Mouse (Mus musculus) lung, postnatal 0 days (tissue): Measurements from ENCODE around the gene Cd300lg. TPM values are rescaled to one million over a fixed set of nuclear protein-coding genes. Genes with fewer than 3 reads are reported as not detected.

Experiments used
- ATAC-seq: fragments of 200-750 bp; cut with Nextera tagmentation; 2 replicates; pipeline ENCODE4 v1.8.0; 2017; ENCODE audit warnings: moderate library complexity
- DNase-seq: peaks from one replicate; pipeline ENCODE4 v3.0.0-alpha.2; 2016; ENCODE audit warnings: low spot score
- H3K27ac ChIP-seq: fragments of 300-500 bp; sonication (generic); 2 replicates; pipeline ENCODE4 v1.5.1; 2014; ENCODE audit warnings: antibody characterized with exemption, mild to moderate bottlenecking, low read length, mixed read lengths
- H3K27me3 ChIP-seq: fragments of 300-500 bp; sonication (generic); replicated peaks from 2 replicates; pipeline ENCODE4 v1.6.1; 2014; ENCODE audit warnings: low read length, mixed read lengths; ENCODE audit not compliant: insufficient read depth
- H3K36me3 ChIP-seq: fragments of 300-500 bp; sonication (generic); 2 replicates; pipeline ENCODE4 v1.6.1; 2014; ENCODE audit warnings: low read length, mixed read lengths; ENCODE audit not compliant: insufficient read depth
- H3K4me1 ChIP-seq: fragments of 300-500 bp; sonication (generic); 2 replicates; pipeline ENCODE4 v1.6.1; 2014; ENCODE audit warnings: antibody characterized with exemption, low read depth, low read length, mixed read lengths; ENCODE audit not compliant: insufficient read depth
- H3K4me2 ChIP-seq: fragments of 300-500 bp; sonication (generic); replicated peaks from 2 replicates; pipeline ENCODE4 v1.6.1; 2014; ENCODE audit warnings: low read depth, mild to moderate bottlenecking, low read length, moderate library complexity, mixed read lengths
- H3K4me3 ChIP-seq: fragments of 300-500 bp; sonication (generic); 2 replicates; pipeline ENCODE4 v1.5.1; 2014; ENCODE audit warnings: low read depth, low read length
- H3K9ac ChIP-seq: fragments of 300-500 bp; sonication (generic); replicated peaks from 2 replicates; pipeline ENCODE4 v1.6.1; 2014; ENCODE audit warnings: low read depth, mild to moderate bottlenecking
- H3K9me3 ChIP-seq: fragments of 300-500 bp; sonication (generic); 2 replicates; pipeline ENCODE4 v1.6.1; 2016; ENCODE audit warnings: low read length, mixed read lengths
- CTCF ChIP-seq: IDR thresholded peaks from 2 replicates; pipeline ENCODE4 v1.5.1; 2016; ENCODE audit warnings: antibody characterized with exemption, mild to moderate bottlenecking
- EP300 ChIP-seq: IDR thresholded peaks from 2 replicates; pipeline ENCODE4 v1.6.1; 2016; ENCODE audit warnings: antibody characterized with exemption, mild to moderate bottlenecking, control low read depth
- WGBS: fragments of 180-500 bp; shearing (Covaris S2); extraction: QIAGEN DNeasy Blood & Tissue Kit; methylation state at CpG from one replicate; pipeline ENCODE4 v1.1.7; 2014; 5-methylcytosine and 5-hydroxymethylcytosine counted together
- polyA plus RNA-seq: library from polyadenylated mRNA; unstranded; fragments of >200 nt; fragmentation: Nextera tagmentation; extraction: Ambion mirVana; gene quantifications from 2 replicates; pipeline ENCODE4 v1.2.1, GENCODE M21; 2015

The Cd300lg gene
- polyA plus RNA-seq, 1 experiment from 2014 or later: 2.4 TPM

- Histone ChIP-seq H3K4me1 (no peaks in the 10 kb centered on the region), H3K4me3 (no peak overlapping the region), H3K27me3 (no peaks in the 10 kb centered on the region), H3K4me2 (no peak overlapping the region), H3K9me3 (no peaks in the 10 kb centered on the region), H3K36me3 (no peaks in the 10 kb centered on the region), H3K9ac (no peak overlapping the region), H3K27ac (no peak overlapping the region)
- WGBS: 94% methylated on average over 4 of the region's 4 CpGs
- TF ChIP-seq EP300 (no peak), CTCF (no peak)
- DNase-seq (no peak), ATAC-seq (no peak)
Measured at GRCm38 (mm10) chr11:102024875-102025274, 16.4 kb upstream of the Cd300lg start.

DNA sequence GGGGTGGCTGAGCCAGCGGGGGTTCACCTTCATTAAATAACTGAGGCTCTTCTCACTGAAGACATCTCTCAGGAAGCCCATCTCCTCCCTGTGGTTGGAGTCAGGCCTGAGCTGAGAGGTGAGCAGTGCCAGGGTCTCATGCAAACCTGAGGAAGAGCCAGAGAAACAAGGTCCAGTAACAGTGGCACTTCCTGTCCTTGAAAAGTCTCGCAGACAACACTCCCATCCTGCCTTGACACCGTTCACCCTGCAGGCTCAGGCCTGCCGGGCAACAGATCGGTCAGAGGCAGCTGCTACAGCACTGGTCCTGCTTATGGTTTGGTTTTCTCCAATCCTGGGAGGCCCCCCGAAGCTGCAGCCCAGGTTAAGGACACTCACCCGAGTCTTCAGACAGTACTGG lies 16.0 kb upstream of the Cd300lg start:
- Histone ChIP-seq H3K27ac (no peak overlapping the region), H3K36me3 (no peaks in the 10 kb centered on the region), H3K9ac (no peak overlapping the region), H3K4me3 (no peak overlapping the region), H3K27me3 (no peaks in the 10 kb centered on the region), H3K4me1 (no peaks in the 10 kb centered on the region), H3K4me2 (peak overlapping the region; percentile 94; the same call in 1 of the 2 replicates), H3K9me3 (no peaks in the 10 kb centered on the region)
- DNase-seq (no peak), ATAC-seq (no peak)
- 54% methylated on average over 7 of the region's 7 CpGs for WGBS
- TF ChIP-seq CTCF (no peak), EP300 (no peak)

- WGBS: 7% methylated on average over 23 of the region's 23 CpGs
- peak; percentile 9 for DNase-seq
- H3K9me3 ChIP-seq: no peaks in the 10 kb centered on the region
Measured at GRCm38 (mm10) chr11:102025991-102026660, 15.2 kb upstream of the Cd300lg start.

DNA sequence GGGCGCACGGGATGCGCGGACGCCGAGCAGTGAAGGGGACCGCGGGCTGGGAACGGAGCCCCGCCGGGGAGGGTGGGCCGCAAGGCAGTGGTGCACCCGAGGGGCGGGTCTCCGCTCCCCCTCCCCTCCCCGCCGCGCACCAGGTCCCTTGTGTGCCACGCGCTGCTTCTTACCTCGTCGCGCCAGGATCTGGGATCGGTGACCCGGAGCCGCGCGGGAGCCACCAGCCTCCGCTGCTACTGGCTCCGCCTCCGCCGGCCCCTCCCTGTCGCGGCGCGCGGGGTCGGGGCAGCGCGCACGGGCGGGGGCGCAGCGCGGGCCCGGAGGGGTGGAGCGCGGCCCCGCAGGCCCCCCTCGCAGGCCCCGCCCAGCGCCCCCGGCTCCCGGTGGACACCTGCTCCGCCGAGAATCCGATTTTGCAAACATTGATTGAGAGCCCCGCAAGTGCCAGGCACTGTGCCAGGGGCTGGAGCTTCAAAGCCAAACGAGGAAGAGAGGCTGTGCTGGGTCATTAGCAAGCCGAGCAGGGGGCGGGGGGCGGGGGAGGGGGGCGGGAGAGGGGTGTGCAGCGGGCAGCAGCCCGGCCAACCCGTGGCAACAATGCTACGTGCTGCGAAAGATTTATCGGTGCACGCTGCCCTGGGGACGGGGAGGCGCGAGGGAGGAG lies 14.5 kb upstream of the Cd300lg start:
- under 1% methylated on average over 48 of the region's 73 CpGs for WGBS
- peak; percentile 92 for ATAC-seq
- Histone ChIP-seq H3K9ac (0 out of 2 replicates have a peak overlapping the region, but pooled peaks have one; percentile 26), H3K27me3 (no peaks in the 10 kb centered on the region), H3K4me3 (peak overlapping the region; percentile 59), H3K4me2 (peak overlapping the region; percentile 94), H3K4me1 (no peaks in the 10 kb centered on the region), H3K27ac (no peak overlapping the region), H3K9me3 (no peaks in the 10 kb centered on the region), H3K36me3 (no peaks in the 10 kb centered on the region)
- DNase-seq: peak; percentile 70
- no peak for TF ChIP-seq CTCF
- no peak for TF ChIP-seq EP300

More at GRCm38 (mm10) chr11:102025991-102026660, 15.2 kb upstream of the Cd300lg start:
- no peaks in the 10 kb centered on the region for H3K4me1 ChIP-seq
- TF ChIP-seq CTCF (no peak), EP300 (no peak)
- 0 out of 2 replicates have a peak overlapping the region, but pooled peaks have one; percentile 26 for H3K9ac ChIP-seq
- peak; percentile 10; the same call in 1 of the 2 replicates for ATAC-seq
- H3K27ac ChIP-seq: no peak overlapping the region
- H3K36me3 ChIP-seq: no peaks in the 10 kb centered on the region
- no peaks in the 10 kb centered on the region for H3K27me3 ChIP-seq
- peak overlapping the region; percentile 94 for H3K4me2 ChIP-seq
- H3K4me3 ChIP-seq: peak overlapping the region; percentile 59

GRCm38 (mm10) chr11:102027361-102028017 lies 13.8 kb upstream of the Cd300lg start:
- Histone ChIP-seq H3K4me3 (peak overlapping the region; percentile 59), H3K27me3 (no peaks in the 10 kb centered on the region), H3K4me1 (no peaks in the 10 kb centered on the region), H3K4me2 (peak overlapping the region; percentile 94), H3K27ac (no peak overlapping the region), H3K36me3 (no peaks in the 10 kb centered on the region), H3K9me3 (no peaks in the 10 kb centered on the region), H3K9ac (no peak overlapping the region)
- no peak for DNase-seq
- WGBS: 8% methylated on average over 12 of the region's 12 CpGs
- no peak for ATAC-seq
- TF ChIP-seq CTCF: 0 out of 2 replicates have a peak, but pooled peaks have one; percentile 20
- no peak for TF ChIP-seq EP300

- Histone ChIP-seq H3K9ac (no peak within 1 kb of the TSS), H3K27me3 (no peaks in the 10 kb centered on the region), H3K36me3 (no peaks in the 10 kb centered on the region), H3K27ac (no peak within 1 kb of the TSS), H3K4me1 (no peaks in the 10 kb centered on the region), H3K4me3 (peak within 1 kb of the TSS; percentile 59), H3K4me2 (peak within 1 kb of the TSS; percentile 94), H3K9me3 (no peaks in the 10 kb centered on the region)
- TF ChIP-seq CTCF: no peak
- WGBS: 74% methylated on average over 6 of the region's 6 CpGs
- DNase-seq: no peak
- ATAC-seq: no peak
Measured at GRCm38 (mm10) chr11:102028087-102028816, 13.1 kb upstream of the Cd300lg start, which contains the start of gene Mpp3. Mpp3 (minus strand) TSS chr11:102028461.
